Mouse (Mus musculus) brain, adult 2 months (tissue): ENCODE measurements around the gene Nfam1.
"Not testable (repeated sequence)": the region's sequence is repeated elsewhere in the genome, so short reads cannot be mapped to it uniquely, and the experiment has no call there.

Experiments used
- DNase-seq: peaks from one replicate; pipeline ENCODE4 v3.0.0; 2011; ENCODE audit warnings: low read depth, low spot score

Nfam1 gene

DNA sequence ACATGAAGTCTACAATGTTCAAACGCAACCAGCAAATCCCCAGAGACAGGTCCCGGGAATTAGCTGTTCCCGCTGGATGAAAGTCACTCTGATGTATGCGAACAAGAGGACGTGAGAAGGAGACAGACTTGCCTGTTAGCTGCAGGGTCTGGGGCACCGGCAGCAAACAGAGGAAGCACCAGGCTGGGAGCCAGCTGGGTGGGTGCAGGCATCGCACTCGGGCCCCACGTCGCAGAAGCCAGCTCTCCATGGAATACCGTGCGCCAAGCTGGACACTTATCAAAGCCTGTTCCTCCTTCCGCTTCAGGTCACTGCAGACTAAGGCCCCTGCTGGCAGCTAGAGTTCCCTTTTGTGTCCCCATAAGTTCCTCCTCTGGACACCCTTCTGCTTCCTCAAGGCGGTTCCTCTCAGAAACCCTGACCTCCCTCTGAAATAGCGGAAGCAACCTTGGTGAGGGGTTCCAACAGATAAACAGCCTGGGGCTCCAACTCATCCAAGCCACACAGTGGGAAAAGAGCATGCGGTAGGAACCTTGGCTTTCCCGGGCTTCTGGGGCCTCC, at the start of gene Nfam1:
Gene Nfam1, minus strand, starts transcription at position 326 of the 561 bp plus-strand sequence.
- no peak for DNase-seq

DNA sequence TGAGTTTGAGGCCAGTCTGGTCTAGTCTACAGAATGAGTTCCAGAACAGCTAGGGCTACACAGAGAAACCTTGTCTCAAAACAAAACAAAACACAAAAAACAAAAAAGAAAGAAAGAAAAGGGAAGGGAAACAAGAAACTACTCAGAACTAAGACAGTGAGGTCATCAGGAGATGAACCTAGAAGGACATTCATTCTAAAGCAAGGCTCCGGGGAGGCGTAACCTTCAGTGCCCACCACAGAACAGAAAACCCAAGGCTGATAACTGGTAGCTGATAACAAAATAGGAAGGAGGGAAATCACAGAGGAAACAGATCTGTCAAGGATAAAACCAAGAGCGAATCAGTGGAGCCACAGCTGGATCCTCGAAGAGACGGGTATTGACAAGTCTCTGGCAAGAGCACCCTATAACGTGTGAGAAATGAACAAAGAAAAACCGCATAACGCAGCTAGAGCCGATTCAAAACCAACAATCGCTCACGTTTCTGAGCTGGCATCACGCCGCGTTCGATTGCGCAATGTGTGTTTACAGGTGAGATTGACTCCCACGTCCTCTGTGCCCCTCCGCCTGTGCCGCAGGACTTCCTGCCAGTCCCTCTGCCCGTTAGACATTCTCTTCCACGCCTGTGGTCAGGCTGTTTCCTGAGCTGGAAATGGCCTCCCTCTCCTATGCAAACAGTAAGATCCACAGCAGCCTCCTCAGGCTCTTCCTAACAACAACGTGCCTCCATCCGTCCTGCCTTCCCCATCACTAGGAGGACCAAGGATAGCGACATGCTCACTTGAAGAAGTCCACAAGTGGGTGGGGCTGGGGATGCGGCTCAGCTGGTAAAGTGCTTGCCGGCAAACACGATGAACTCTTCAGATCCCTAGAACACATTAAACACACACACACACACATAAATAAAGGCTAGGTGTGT, 42.8 kb upstream of the Nfam1 start:
- no peak for DNase-seq

DNA sequence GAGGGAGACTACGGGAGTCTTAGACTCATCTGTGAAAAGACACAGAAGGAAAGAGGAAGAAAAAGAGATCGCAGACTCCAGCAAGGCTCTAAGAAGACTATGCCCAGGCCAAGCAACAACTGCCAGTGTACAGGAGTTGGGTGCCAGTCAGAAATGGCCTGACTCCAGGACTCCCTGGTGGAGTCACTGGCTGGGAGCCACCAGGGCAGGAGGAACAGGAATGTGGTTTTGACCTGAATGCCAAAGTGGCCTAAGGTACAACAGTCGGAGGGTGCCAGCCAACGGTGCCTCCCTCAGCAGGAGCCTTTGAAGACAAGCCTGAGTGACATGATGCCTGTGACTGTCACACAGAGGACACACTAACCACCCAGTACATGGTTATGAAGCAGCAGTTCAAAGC, 41.1 kb upstream of the Nfam1 start:
- no peak for DNase-seq

DNA sequence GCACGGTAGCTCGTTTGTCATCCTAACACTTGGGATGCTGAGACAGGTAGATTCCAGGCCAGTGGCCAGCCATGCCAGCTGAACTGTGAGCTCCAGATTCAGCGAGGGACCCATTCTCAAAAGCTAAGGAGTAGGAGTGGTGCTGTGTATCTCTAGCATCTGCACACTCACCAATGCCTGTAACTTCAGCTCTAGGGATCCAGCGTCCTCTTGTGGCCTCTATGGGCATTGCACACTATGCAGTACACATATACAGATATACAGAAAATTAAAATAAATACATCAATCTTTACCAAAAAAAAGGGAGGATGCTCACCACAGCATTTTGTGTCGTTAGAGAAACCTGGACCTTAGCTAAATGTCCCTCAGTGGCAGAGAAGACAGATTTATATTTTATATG, 38.6 kb upstream of the Nfam1 start:
- no peak for DNase-seq

DNA sequence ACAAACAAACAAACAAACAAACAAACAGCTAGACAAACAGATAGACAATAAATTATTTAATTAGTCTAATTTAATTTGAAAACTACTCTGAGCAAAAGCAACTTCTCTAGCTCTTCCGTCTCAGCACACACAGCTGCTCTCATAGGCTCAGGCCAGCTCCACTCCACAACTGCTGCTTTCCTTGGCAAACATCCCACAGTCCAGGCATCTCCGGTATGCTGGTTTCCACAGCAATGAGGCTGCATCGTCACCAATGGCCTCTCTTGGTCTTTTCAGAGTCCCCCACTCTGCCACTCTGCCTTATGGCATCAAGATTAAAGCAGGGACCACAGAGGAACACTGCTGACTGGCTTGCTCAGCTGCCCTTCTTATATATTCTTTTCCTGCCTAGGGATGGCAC, 37.8 kb upstream of the Nfam1 start:
- DNase-seq: no peak

DNA sequence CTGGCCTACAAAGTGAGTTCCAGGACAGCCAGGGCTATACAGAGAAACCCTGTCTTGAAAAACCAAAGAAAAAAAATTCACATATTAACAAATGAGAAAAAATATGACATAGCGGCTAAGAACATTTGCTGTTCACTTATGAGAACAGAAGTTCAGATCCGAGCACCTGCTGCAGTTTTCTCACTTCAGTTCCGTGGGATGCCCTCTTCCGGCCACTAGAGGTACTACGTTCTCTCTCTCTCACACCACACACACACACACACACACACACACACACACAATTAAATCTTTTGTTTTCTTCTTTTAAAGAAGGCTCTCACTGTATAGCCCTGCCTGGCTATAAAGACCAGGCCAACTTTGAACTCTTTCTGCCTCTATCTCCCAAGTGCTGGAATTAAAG, 35.2 kb upstream of the Nfam1 start:
- no peak for DNase-seq

DNA sequence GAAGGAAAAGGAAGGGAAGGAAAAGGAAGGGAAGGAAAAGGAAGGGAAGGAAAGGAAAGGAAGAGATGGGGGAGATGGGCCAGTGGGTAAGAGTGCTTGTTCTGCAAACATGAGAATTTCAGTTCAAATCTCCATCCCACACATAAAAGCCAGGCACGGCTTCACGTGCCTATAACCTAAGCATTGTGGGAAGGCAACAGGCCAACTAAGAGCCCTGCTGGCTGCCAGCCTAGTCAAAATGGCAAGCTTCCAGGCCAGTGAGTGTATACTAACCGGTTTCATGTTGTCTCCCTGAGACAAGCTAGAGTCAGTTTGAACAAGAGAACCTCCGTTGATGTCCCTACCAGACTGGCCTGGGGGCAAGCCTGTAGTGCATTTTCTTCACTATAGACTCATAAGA, 32.4 kb upstream of the Nfam1 start:
- peak; percentile 63 for DNase-seq

DNA sequence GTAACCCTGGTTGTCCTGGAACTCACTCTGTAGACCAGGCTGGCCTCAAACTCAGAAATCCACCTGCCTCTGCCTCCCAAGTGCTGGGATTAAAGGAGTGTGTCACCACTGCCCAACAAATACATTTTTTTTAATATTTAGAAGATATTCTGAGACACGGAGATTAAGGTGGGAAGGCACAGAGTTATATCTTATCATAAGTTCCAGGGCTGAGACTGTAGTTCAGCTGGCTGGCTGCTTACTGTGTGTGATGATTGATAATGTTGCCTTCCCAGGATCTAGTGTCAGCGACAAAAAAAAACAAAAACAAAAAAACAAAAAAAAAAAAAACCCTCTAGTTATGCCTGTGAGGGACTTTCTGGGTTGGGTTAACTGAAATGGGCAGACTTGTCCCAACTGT, 29.5 kb upstream of the Nfam1 start:
- DNase-seq: not testable (repeated sequence)

DNA sequence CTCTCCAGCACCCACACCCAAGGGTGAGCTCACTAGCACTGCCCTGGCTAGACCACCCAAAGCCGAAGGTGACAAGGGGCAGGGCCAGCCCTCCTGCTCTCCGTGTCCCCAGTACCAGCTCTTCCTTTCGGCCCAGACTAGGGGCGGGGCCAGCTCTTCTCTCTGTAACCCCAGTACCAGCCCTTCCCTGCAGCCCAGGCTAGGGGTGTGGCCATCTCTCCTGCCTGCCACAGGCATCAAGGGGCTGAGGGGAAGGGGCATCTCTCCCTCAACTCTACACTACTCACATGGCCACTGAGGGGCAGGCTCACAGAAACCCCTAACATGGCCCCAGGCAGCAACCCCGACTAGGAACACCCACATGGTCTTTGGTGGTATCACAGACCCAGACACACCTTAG, 28.6 kb upstream of the Nfam1 start:
- no peak for DNase-seq

DNA sequence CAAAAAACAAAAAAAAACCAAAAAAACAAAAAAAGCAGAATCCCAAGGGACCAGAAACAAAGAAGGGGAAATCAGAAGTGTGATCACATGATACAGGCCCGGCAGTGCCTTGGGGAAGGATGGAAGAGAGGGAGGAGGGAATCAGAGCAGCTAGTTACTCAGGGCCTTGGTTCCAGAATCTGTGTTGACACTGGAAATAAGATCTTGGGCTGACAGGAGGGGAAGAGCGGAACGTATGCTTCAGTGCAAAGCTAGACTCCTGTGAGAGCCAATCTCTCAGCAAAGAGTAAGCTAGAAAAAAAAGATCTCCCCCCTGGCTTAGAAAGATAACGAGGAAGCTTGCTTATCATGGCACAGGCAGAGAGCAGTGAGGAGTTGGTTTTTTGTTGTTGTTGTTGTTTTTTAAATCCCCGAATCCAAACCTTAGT, 26.1 kb upstream of the Nfam1 start:
- no peak for DNase-seq

DNA sequence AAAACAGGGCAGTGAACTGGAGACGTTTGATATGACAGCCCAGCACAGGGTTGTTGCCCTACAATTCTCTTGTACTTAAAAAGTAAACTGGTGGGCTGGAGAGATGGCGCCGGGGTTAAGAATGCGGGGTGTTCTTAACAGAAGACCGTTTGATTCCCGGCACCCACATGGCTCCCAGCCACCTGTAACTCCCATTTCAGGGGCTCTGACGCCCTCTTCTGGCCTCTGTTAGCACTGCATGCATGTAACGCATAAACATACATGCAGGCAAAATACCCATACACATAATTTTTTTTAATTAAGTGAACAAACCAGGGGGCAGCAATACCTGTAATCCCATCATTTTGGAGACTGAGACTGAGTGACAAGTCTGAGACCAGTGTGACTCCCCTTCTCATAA, 24.4 kb upstream of the Nfam1 start:
- DNase-seq: no peak

DNA sequence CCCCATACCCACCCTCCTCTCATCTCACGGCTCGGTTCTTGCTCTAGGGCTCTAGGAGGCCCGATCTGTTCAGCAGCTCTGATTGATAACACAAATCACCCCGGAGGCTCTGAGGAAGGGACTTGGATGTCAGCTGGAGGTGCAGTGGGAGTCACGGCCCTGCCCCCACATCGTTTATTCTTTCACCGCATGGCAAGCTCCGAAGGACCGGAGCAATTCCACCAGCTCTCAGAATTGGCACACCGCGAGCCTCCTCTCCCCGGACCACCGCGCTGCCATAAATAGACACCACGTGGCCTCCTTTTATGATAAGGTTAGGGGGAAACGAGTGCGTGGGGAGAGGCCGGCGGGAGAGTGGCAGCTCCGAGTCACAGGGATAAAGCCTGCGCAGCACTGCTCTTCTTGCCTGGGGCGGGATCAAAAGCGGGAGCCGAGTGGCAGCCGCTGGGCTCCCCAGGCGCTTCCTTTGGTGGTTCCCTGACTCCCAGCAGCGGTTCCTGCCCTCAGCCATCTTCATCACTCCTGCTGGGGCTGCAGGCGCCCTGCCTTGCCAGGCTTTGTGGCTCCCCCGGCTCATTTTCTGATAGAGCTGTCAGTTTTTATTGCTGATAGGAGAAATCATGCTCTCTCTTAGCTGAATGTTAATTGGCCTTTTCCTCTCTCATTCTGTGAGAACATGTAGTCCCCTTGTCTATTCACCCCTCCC, 23.4 kb upstream of the Nfam1 start:
- peak; percentile 77 for DNase-seq

DNA sequence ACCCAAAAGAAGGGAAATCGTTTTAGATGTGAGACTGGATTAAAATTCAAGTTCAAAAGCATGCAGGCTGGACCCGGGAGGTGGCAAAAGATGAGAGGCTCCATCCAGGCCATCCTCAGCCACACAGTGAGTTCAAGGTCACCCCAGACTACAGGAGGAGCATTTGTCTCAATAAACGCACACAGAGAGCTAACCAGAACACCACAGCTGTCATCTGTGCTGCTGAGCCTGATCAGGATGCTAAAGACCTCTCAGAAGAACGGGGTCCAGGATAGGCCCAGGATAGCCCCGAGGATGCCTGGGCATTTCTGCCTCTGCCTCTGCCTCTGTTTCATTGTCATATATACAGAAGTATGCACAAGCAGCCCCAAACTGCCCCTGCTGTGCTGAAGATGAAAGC, 22.5 kb upstream of the Nfam1 start:
- DNase-seq: no peak

DNA sequence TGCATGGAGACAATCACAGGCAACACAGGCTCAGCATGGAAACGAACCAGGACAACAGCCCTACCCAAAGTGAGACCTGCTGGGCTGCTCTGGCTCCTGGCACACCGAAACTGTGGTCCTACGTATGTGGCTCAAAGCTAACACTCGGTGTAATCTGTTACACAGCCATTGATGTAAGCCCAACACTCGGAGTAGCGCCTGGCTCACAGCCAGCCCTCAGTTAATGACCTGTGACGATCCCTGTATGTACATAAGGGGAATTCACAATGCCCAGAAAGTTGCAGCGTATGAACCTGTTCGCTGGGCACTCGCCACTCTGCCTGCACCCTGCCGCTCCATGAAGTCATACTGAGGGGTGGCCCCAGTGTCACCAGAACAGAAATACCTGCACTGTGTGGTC, 20.2 kb upstream of the Nfam1 start:
- no peak for DNase-seq

DNA sequence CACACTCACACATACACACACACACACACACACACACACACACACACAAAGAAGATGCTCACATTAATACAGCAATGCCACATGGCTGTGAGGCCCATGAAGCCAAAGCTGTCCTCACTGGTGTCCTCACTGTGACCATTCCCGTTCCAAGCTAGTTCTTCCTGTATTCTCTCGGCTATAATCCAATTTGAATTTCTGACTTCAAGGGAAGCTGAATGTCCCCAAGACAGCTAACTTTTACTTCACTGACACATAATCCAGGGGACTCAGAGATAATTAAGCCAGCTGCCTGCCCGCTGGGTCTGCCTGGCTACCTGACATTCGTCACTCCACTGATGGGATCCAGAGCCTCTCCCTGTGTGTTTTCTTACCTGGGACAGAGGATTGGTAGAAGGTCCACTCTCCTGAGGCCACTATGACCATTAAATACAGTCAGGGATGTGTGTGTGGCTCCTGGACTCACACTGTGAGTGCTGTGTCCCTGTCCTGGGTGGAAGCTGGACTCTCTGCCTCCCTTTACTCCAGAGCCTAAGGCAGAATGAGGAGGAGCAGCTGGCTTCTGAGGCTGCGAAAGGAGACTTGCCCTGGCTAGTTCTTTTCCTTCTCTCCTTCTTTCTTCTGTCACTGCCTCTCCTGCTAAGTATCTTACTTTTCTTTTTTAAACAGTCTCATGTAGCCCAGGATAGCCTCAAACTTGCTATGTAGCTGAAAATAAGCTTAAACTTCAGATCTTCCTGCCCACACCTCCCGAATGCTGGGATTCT, 19.4 kb upstream of the Nfam1 start:
- DNase-seq: no peak

DNA sequence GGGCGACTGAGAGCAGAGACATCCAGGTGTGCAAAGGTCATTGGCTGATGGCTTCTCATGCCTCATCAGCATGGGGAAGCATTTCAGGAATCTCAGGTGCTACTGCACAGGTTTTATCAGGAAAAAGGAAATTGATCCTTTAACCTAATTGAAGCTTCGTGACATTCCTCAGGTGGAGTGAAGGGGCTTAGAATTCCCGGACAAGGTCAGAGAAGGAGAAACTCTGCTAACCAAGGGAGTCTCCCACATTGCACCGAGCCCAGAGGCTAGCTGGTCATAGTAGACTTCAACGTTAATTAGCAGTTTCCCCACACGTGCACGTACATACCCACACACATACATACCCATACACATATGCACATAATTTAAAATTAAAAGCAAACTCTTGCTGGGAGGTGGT, 13.6 kb upstream of the Nfam1 start:
- DNase-seq: no peak

DNA sequence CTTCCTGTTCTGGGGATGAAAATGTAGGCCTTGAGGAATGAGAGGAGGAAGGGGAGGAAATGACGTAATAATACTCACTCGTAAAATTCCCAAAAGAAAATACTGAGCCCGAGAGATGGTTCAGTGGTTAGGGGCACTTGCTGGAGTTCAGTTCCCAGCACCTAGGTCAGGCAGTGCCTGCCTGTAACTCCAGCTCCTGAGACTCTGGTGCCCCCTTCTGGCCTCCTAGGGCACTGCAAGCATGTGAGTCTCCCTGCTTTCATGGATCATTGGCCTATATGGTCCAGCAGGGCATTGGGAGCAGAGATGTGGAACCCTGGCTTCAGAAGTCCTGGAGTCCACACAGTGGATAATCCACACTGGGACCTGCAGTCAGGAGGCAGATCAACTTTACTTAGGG, 13.2 kb upstream of the Nfam1 start:
- no peak for DNase-seq

DNA sequence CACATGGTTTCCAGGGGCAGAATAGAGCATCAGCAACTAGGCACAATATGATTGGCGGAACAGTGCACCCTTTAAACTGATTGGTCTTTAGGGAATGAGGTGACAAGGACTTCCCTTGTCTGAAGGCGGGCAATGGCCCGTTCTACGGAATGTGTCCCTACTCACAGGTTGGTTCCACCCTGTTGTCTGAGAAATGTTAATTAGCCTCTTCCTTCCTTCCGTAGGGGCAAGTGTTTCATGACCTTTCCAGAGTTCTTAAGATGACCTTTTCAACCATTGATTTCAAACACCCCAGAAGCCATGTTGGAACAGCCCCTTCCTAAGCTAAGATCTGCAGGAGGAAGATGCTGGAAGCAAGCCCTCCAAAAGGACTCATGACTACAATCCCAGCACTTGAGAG, 12.5 kb upstream of the Nfam1 start:
- DNase-seq: not testable (repeated sequence)

DNA sequence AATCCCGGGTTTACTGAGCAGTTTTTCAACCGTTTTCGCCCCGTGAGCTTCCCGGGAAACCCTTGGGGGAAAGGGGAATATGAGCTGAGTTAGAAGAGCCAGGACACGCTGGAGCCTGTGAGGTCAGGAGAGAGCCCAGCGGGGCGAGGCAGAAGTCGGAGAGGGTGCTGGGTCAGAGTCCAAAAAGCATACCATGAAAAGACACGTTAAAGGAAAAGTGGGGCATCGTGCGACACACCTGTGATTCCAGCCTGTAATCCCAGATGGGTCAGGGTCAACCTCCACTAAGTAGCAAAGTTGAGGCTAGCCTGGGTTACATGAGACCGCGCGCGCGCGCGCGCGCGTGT, 10.2 kb upstream of the Nfam1 start:
- DNase-seq: no peak

DNA sequence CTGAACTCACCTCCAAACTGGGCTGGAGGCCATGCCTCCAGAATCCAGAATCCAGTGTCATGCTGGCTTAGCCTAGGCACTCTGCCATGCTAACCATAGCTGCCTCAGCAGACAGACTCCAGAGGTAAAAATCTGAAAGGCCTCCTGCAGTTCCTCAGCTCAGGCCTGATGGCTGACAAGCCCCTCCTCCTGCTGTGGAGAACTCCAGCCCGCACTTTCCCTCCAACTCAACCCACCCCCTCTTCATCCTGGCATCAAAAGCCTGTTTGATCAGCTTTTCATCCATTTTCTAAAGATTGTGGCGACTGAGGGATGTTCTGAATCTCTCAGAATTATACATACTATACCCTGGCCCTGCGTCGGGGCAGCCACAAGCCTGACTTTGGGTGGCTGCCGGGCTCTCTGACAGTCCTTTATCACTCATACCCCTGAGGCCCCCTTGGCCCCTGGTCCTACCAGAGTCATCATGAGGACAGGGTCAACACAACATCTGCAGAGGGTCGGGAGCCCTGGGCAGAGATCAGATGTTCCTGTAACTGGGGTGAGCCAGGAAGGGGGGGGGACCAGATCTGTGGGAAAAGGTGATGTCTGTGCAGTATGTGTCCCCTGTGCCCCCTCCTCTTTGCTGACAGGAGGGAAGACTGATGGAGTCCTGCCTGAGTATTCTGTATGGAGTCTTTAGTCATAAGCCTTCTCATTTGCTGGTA, 9.7 kb upstream of the Nfam1 start:
- DNase-seq: peak; percentile 77

DNA sequence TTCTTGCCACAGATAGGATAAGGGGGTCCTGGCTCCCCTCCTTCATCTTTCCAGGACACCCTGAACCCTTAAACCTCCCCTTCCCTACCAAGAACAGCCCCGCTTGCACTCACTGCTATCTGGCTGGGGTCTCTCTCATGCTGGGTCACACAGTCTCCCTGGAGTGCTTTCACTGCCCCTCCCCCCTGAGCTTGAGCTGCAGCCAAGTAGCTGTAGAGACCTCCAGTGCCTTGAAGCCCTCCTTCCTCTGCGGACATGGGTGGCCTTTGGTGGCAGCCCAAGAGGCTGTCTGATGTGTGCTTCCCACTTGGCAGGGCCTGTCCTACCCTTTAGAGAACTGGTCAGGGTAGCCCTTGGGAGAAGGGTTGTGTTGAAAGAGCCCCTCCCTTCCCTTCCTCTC, 7.0 kb upstream of the Nfam1 start:
- no peak for DNase-seq
